Mouse (Mus musculus) embryonic fibroblast, embryonic 13.5 days (primary cell): Measurements from ENCODE around the gene Ube2d1.

Experiments
- CTCF ChIP-seq: IDR thresholded peaks from 2 replicates; pipeline ENCODE4 v1.5.1; 2011; ENCODE audit warnings: mild to moderate bottlenecking, control low read depth, low read length, moderate library complexity, borderline replicate concordance; ENCODE audit not compliant: insufficient read depth
- POLR2A ChIP-seq: IDR thresholded peaks from 2 replicates; pipeline ENCODE4 v1.6.1; 2011; ENCODE audit warnings: low read depth, mild to moderate bottlenecking, control low read depth, low read length, moderate library complexity

DNA sequence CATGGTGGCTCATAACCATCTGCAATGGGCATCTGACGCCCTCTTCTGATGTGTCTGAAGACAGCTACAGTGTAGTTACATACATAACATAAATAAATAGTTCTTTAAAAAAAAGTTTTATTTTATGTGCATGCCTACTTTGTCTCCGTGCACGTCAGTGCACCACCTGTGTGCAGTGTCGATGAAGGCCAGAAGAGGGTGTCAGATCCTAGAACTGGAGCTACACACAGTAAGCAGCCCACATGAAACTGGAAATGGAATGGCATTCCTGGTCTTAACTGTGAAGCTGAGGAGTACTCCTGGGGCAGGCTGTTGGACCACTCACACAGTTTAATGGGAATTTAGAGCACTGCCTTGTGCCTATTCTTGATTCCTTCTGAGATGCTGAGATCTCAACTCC, 47.3 kb upstream of the Ube2d1 start:
- TF ChIP-seq CTCF (no peak; the same call in 1 of the 2 replicates), POLR2A (no peak)
